Mouse (Mus musculus) embryonic facial prominence, embryonic 11.5 days (tissue): ENCODE measurements around the gene Gm10570. TPM values are rescaled to one million over a fixed set of nuclear protein-coding genes. Genes with fewer than 3 reads are reported as not detected.

Experiments
- ATAC-seq: fragments of 200-750 bp; cut with Nextera tagmentation; replicated peaks from 2 replicates; pipeline ENCODE4 v1.8.0; 2017; ENCODE audit warnings: low read depth; ENCODE audit not compliant: insufficient number of reproducible peaks, low FRiP score, low TSS enrichment
- DNase-seq: peaks from one replicate; pipeline ENCODE4 v3.0.0-alpha.2; 2015; ENCODE audit warnings: low spot score
- H3K27ac ChIP-seq: fragments of 300-500 bp; sonication (generic); replicated peaks from 2 replicates; pipeline ENCODE4 v1.5.1; 2014; ENCODE audit warnings: mild to moderate bottlenecking, low read depth, low read length, control low read depth
- H3K27me3 ChIP-seq: fragments of 300-500 bp; sonication (generic); 2 replicates; pipeline ENCODE4 v1.6.1; 2014; ENCODE audit warnings: mild to moderate bottlenecking, low read length, moderate library complexity, mixed read lengths; ENCODE audit not compliant: control insufficient read depth, insufficient read depth
- H3K36me3 ChIP-seq: fragments of 300-500 bp; sonication (generic); replicated peaks from 2 replicates; pipeline ENCODE4 v1.6.1; 2014; ENCODE audit warnings: low read depth, mild to moderate bottlenecking, low read length, moderate library complexity, mixed read lengths; ENCODE audit not compliant: control insufficient read depth, insufficient read depth
- H3K4me1 ChIP-seq: fragments of 300-500 bp; sonication (generic); 2 replicates; pipeline ENCODE4 v1.6.1; 2014; ENCODE audit warnings: low read length, mixed read lengths; ENCODE audit not compliant: control insufficient read depth, insufficient read depth
- H3K4me2 ChIP-seq: fragments of 300-500 bp; sonication (generic); 2 replicates; pipeline ENCODE4 v1.6.1; 2014; ENCODE audit warnings: low read depth, mild to moderate bottlenecking, control low read depth, low read length, moderate library complexity
- H3K4me3 ChIP-seq: fragments of 300-500 bp; sonication (generic); 2 replicates; pipeline ENCODE4 v1.5.1; 2014; ENCODE audit warnings: low read depth, low read length, control low read depth
- H3K9ac ChIP-seq: fragments of 300-500 bp; sonication (generic); replicated peaks from 2 replicates; pipeline ENCODE4 v1.6.1; 2014; ENCODE audit warnings: mild to moderate bottlenecking, control low read depth, low read length
- H3K9me3 ChIP-seq: fragments of 300-500 bp; sonication (generic); replicated peaks from 2 replicates; pipeline ENCODE4 v1.6.1; 2016; ENCODE audit warnings: mild to moderate bottlenecking, low read length, inconsistent platforms, mixed read lengths; ENCODE audit not compliant: control insufficient read depth
- WGBS: fragments of 180-500 bp; shearing (Covaris S2); extraction: QIAGEN DNeasy Blood & Tissue Kit; methylation state at CpG from one replicate; pipeline ENCODE4 v1.1.7; 2014; 5-methylcytosine and 5-hydroxymethylcytosine counted together
- polyA plus RNA-seq: library from polyadenylated mRNA; unstranded; fragments of >200 nt; fragmentation: Nextera tagmentation; extraction: Ambion mirVana; gene quantifications from 2 replicates; pipeline ENCODE4 v1.2.1, GENCODE M21; 2014

Gene Gm10570
- polyA plus RNA-seq, 1 experiment from 2014 or later, result 0.46 TPM

GRCm38 (mm10) chr4:130315771-130316527 lies 7.5 kb upstream of the Gm10570 start:
- Histone ChIP-seq H3K9me3 (no peaks in the 10 kb centered on the region), H3K27me3 (no peaks in the 10 kb centered on the region; the same call in 1 of the 2 replicates), H3K4me2 (no peak overlapping the region), H3K36me3 (peaks cover 2% of the 10 kb centered on the region; the same call in 1 of the 2 replicates), H3K9ac (no peak overlapping the region), H3K4me1 (no peaks in the 10 kb centered on the region), H3K27ac (no peak overlapping the region), H3K4me3 (no peak overlapping the region)
- ATAC-seq (no peak), DNase-seq (no peak)
- WGBS, result 81% methylated on average over 13 of the region's 13 CpGs

DNA sequence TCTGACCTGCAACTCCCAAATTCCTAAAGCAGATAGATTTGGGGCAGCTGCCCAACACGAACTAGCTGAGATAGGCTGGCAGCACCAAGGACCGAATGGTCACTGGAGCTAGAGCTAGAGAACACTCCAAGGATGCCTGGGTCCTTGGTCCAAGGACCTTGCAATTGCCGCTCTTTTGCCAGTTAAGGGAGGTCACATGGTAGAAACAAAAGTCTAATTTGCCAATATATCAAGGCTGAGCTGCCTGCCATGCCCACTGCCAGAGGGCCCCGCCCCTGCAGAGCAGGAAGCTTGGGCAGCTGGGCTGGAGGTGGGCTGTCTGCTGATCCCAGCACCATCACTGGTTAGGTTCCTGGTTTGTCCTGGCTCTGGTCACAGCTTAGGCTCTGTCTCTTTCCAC lies 5.1 kb upstream of the Gm10570 start:
- peaks cover 13% of the 10 kb centered on the region for H3K27me3 ChIP-seq
- H3K36me3 ChIP-seq, result 0 out of 2 replicates have a peak, but pooled peaks cover 2% of the 10 kb centered on the region
- no peaks in the 10 kb centered on the region for H3K4me1 ChIP-seq
- H3K4me3 ChIP-seq, result no peak overlapping the region
- no peak overlapping the region for H3K4me2 ChIP-seq
- DNase-seq (no peak), ATAC-seq (no peak)
- H3K9me3 ChIP-seq, result no peaks in the 10 kb centered on the region
- no peak overlapping the region for H3K9ac ChIP-seq
- no peak overlapping the region for H3K27ac ChIP-seq
- 94% methylated on average over 4 of the region's 4 CpGs for whole genome bisulfite sequencing

GRCm38 (mm10) chr4:130312526-130312925 lies 4.1 kb upstream of the Gm10570 start:
- Histone ChIP-seq H3K4me3 (no peak overlapping the region), H3K27ac (no peak overlapping the region), H3K36me3 (0 out of 2 replicates have a peak, but pooled peaks cover 2% of the 10 kb centered on the region), H3K4me2 (no peak overlapping the region), H3K4me1 (no peaks in the 10 kb centered on the region), H3K27me3 (peaks cover 20% of the 10 kb centered on the region), H3K9me3 (no peaks in the 10 kb centered on the region), H3K9ac (no peak overlapping the region)
- WGBS, result 86% methylated on average over 3 of the region's 3 CpGs
- ATAC-seq (no peak), DNase-seq (no peak)

DNA sequence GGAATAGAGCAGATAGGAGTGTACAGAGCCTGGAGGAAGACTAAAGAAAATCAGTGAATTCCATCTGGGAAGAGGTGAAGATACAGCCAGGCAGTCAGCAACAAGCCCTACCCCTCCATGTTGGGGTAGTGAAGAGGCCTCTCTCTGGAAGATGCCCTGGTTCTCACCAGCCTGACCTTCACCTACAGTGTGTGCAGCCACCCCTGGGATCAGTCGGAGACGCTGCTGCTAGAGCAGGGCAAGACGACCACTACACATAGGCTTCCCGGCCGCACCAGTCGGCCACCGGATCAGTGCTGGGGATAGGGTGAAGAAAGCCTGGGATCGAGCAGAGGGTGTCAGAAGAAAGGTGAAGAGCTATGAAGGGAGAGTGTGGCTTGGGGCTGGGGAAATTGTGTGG lies 780 bp upstream of the Gm10570 start:
- Histone ChIP-seq H3K27ac (no peak overlapping the region), H3K27me3 (peaks cover 27% of the 10 kb centered on the region), H3K9ac (no peak overlapping the region), H3K4me3 (peak overlapping the region; percentile 44; the same call in 1 of the 2 replicates), H3K4me2 (peak overlapping the region; percentile 91), H3K9me3 (no peaks in the 10 kb centered on the region), H3K4me1 (no peaks in the 10 kb centered on the region), H3K36me3 (no peaks in the 10 kb centered on the region)
- 44% methylated on average over 8 of the region's 8 CpGs for WGBS
- ATAC-seq (no peak), DNase-seq (no peak)

DNA sequence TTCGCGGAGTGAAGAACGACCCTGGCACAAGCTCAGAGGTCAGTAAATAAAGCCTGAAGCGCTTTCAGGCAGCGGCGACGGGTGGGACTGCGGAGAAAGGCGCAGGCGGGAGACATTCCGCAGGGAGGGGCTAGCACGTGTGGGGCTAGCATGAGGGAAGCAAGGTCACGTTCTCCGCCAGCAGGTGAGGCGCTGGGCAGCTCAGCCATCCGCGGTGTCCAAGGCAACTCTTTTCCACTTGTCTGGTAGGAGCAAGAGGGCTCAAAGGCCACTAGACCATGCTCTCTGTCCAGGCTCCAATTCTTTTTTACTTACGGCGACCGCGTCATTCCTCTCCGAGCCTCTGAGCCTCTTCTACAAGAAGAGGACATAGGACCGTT lies 633 bp downstream of the Gm10570 start:
- 0% methylated on average over 22 of the region's 23 CpGs for WGBS
- Histone ChIP-seq H3K4me1 (no peaks in the 10 kb centered on the region), H3K27me3 (peaks cover 27% of the 10 kb centered on the region), H3K9me3 (no peaks in the 10 kb centered on the region), H3K4me2 (peak overlapping the region; percentile 91), H3K9ac (no peak overlapping the region), H3K4me3 (peak overlapping the region; percentile 44), H3K36me3 (no peaks in the 10 kb centered on the region), H3K27ac (no peak overlapping the region)
- ATAC-seq, result no peak
- peak; percentile 75 for DNase-seq

GRCm38 (mm10) chr4:130306796-130307630 lies 1.5 kb downstream of the Gm10570 start:
- Histone ChIP-seq H3K9ac (no peak overlapping the region), H3K4me1 (no peaks in the 10 kb centered on the region), H3K27ac (no peak overlapping the region), H3K4me3 (no peak overlapping the region), H3K27me3 (peaks cover 27% of the 10 kb centered on the region), H3K36me3 (no peaks in the 10 kb centered on the region), H3K9me3 (no peaks in the 10 kb centered on the region), H3K4me2 (no peak overlapping the region)
- no peak for DNase-seq
- ATAC-seq, result no peak
- 76% methylated on average over 10 of the region's 10 CpGs for WGBS

DNA sequence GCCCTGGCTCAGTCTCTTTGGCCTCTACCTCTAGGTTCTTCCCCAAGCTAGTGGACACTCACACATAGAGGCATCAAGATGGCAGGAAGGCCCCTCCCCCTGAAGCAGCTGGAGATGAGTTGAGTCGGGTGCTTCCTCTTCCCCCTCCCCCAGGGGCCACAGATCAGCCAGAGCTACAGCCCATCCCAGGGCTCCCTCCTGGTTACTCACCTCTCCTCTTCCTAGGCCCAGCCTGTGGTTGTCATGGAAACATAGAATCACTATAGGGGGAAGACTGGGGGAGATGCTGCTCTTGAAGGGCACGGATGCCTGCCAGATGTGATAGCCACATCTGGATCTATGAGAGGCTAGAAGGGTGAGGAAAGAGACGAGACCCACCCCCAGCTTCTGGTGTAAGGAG lies 3.7 kb downstream of the Gm10570 start:
- H3K4me1 ChIP-seq, result no peaks in the 10 kb centered on the region
- H3K4me2 ChIP-seq, result no peak overlapping the region
- 19% methylated on average over 3 of the region's 3 CpGs for WGBS
- no peaks in the 10 kb centered on the region for H3K36me3 ChIP-seq
- ATAC-seq, result no peak
- no peak overlapping the region for H3K4me3 ChIP-seq
- H3K9ac ChIP-seq, result no peak overlapping the region
- no peak overlapping the region for H3K27ac ChIP-seq
- DNase-seq, result no peak
- peaks cover 23% of the 10 kb centered on the region for H3K27me3 ChIP-seq
- H3K9me3 ChIP-seq, result no peaks in the 10 kb centered on the region
